Mouse (Mus musculus): Measurements from ENCODE around the gene Hectd1.

The Hectd1 gene

GRCm38 (mm10) chr12:51863116-51864002 is 34.0 kb upstream of the Hectd1 start:
- no peaks in the 10 kb centered on the region for H3K27me3 ChIP-seq (ENCODE audit: insufficient read depth, low read length)
- no peak overlapping the region for H3K4me3 ChIP-seq (replicated peaks; ENCODE audit: low read length)
- H3K9me3 ChIP-seq (ENCODE audit: low read length) = no peaks in the 10 kb centered on the region
- peaks cover 24% of the 10 kb centered on the region for H3K4me1 ChIP-seq (replicated peaks; ENCODE audit: low read depth, low read length)
- no peak for TF ChIP-seq NANOG (IDR thresholded peaks at IDR 0.05; ENCODE audit: borderline replicate concordance, low read length)
- no peak for TF ChIP-seq CTCF (conservative IDR thresholded peaks at IDR 0.05; ENCODE audit: low read length)
- TF ChIP-seq POU5F1 (IDR thresholded peaks at IDR 0.05; ENCODE audit: borderline replicate concordance, low read length) = no peak
- no peaks in the 10 kb centered on the region for H3K36me3 ChIP-seq (ENCODE audit: insufficient read depth, low read length)

GRCm38 (mm10) chr12:51858134-51859028 is 29.0 kb upstream of the Hectd1 start:
- Histone ChIP-seq H3K27me3 (ENCODE audit: insufficient read depth, low read length) (no peaks in the 10 kb centered on the region), H3K9me3 (ENCODE audit: low read length) (no peaks in the 10 kb centered on the region), H3K4me1 (replicated peaks; ENCODE audit: low read depth, low read length) (peaks cover 31% of the 10 kb centered on the region), H3K36me3 (ENCODE audit: insufficient read depth, low read length) (no peaks in the 10 kb centered on the region), H3K4me3 (replicated peaks; ENCODE audit: low read length) (peak overlapping the region; percentile 53)
- no peak; the same call in 1 of the 2 replicates for TF ChIP-seq POU5F1 (IDR thresholded peaks at IDR 0.05; ENCODE audit: borderline replicate concordance, low read length)
- TF ChIP-seq NANOG (IDR thresholded peaks at IDR 0.05; ENCODE audit: borderline replicate concordance, low read length) = peak; percentile 64; the same call in 1 of the 2 replicates
- TF ChIP-seq CTCF (conservative IDR thresholded peaks at IDR 0.05; ENCODE audit: low read length) = no peak

- Histone ChIP-seq H3K27me3 (ENCODE audit: insufficient read depth, low read length) (no peaks in the 10 kb centered on the region), H3K36me3 (ENCODE audit: insufficient read depth, low read length) (no peaks in the 10 kb centered on the region), H3K4me1 (replicated peaks; ENCODE audit: low read depth, low read length) (peaks cover 31% of the 10 kb centered on the region), H3K9me3 (ENCODE audit: low read length) (no peaks in the 10 kb centered on the region), H3K4me3 (replicated peaks; ENCODE audit: low read length) (0 out of 2 replicates have a peak overlapping the region, but pooled peaks have one; percentile 43)
- no peak for TF ChIP-seq NANOG (IDR thresholded peaks at IDR 0.05; ENCODE audit: borderline replicate concordance, low read length)
- no peak for TF ChIP-seq POU5F1 (IDR thresholded peaks at IDR 0.05; ENCODE audit: borderline replicate concordance, low read length)
- no peak for TF ChIP-seq CTCF (conservative IDR thresholded peaks at IDR 0.05; ENCODE audit: low read length)
Measured at GRCm38 (mm10) chr12:51856768-51857295, 27.5 kb upstream of the Hectd1 start.

- H3K36me3 ChIP-seq (ENCODE audit: insufficient read depth, low read length) = no peaks in the 10 kb centered on the region
- H3K4me3 ChIP-seq (replicated peaks; ENCODE audit: low read length) = no peak overlapping the region
- H3K4me1 ChIP-seq (replicated peaks; ENCODE audit: low read depth, low read length) = peaks cover 31% of the 10 kb centered on the region
- no peaks in the 10 kb centered on the region for H3K9me3 ChIP-seq (ENCODE audit: low read length)
- TF ChIP-seq CTCF (conservative IDR thresholded peaks at IDR 0.05; ENCODE audit: low read length) = no peak
- TF ChIP-seq POU5F1 (IDR thresholded peaks at IDR 0.05; ENCODE audit: borderline replicate concordance, low read length) = no peak
- TF ChIP-seq NANOG (IDR thresholded peaks at IDR 0.05; ENCODE audit: borderline replicate concordance, low read length) = no peak
- H3K27me3 ChIP-seq (ENCODE audit: insufficient read depth, low read length) = no peaks in the 10 kb centered on the region
Measured at GRCm38 (mm10) chr12:51855872-51856271, 26.5 kb upstream of the Hectd1 start.

- no peaks in the 10 kb centered on the region for H3K9me3 ChIP-seq (ENCODE audit: low read length)
- peaks cover 31% of the 10 kb centered on the region for H3K4me1 ChIP-seq (replicated peaks; ENCODE audit: low read depth, low read length)
- H3K4me3 ChIP-seq (replicated peaks; ENCODE audit: low read length) = no peak overlapping the region
- no peaks in the 10 kb centered on the region for H3K27me3 ChIP-seq (ENCODE audit: insufficient read depth, low read length)
- no peaks in the 10 kb centered on the region for H3K36me3 ChIP-seq (ENCODE audit: insufficient read depth, low read length)
- TF ChIP-seq CTCF (conservative IDR thresholded peaks at IDR 0.05; ENCODE audit: low read length) = no peak
- no peak for TF ChIP-seq NANOG (IDR thresholded peaks at IDR 0.05; ENCODE audit: borderline replicate concordance, low read length)
- TF ChIP-seq POU5F1 (IDR thresholded peaks at IDR 0.05; ENCODE audit: borderline replicate concordance, low read length) = no peak
Measured at GRCm38 (mm10) chr12:51855453-51855852, 26.1 kb upstream of the Hectd1 start.

- no peaks in the 10 kb centered on the region for H3K27me3 ChIP-seq (ENCODE audit: insufficient read depth, low read length)
Measured at GRCm38 (mm10) chr12:51851617-51852016, 22.3 kb upstream of the Hectd1 start.

GRCm38 (mm10) chr12:51851155-51851554 is 21.8 kb upstream of the Hectd1 start:
- Histone ChIP-seq H3K36me3 (ENCODE audit: insufficient read depth, low read length) (no peaks in the 10 kb centered on the region), H3K9me3 (ENCODE audit: low read length) (no peaks in the 10 kb centered on the region), H3K27me3 (ENCODE audit: insufficient read depth, low read length) (no peaks in the 10 kb centered on the region), H3K4me1 (replicated peaks; ENCODE audit: low read depth, low read length) (peaks cover 16% of the 10 kb centered on the region), H3K4me3 (replicated peaks; ENCODE audit: low read length) (no peak overlapping the region)
- TF ChIP-seq NANOG (IDR thresholded peaks at IDR 0.05; ENCODE audit: borderline replicate concordance, low read length) (no peak), CTCF (conservative IDR thresholded peaks at IDR 0.05; ENCODE audit: low read length) (no peak), POU5F1 (IDR thresholded peaks at IDR 0.05; ENCODE audit: borderline replicate concordance, low read length) (no peak)

More at GRCm38 (mm10) chr12:51851617-51852016, 22.3 kb upstream of the Hectd1 start:
- Histone ChIP-seq H3K4me3 (replicated peaks; ENCODE audit: low read length) (no peak overlapping the region), H3K4me1 (replicated peaks; ENCODE audit: low read depth, low read length) (peaks cover 19% of the 10 kb centered on the region), H3K9me3 (ENCODE audit: low read length) (no peaks in the 10 kb centered on the region), H3K36me3 (ENCODE audit: insufficient read depth, low read length) (no peaks in the 10 kb centered on the region)
- TF ChIP-seq POU5F1 (IDR thresholded peaks at IDR 0.05; ENCODE audit: borderline replicate concordance, low read length) = no peak

GRCm38 (mm10) chr12:51850339-51850738 is 21.0 kb upstream of the Hectd1 start:
- Histone ChIP-seq H3K9me3 (ENCODE audit: low read length) (no peaks in the 10 kb centered on the region), H3K27me3 (ENCODE audit: insufficient read depth, low read length) (no peaks in the 10 kb centered on the region), H3K4me3 (replicated peaks; ENCODE audit: low read length) (no peak overlapping the region), H3K36me3 (ENCODE audit: insufficient read depth, low read length) (no peaks in the 10 kb centered on the region), H3K4me1 (replicated peaks; ENCODE audit: low read depth, low read length) (peaks cover 23% of the 10 kb centered on the region)
- TF ChIP-seq NANOG (IDR thresholded peaks at IDR 0.05; ENCODE audit: borderline replicate concordance, low read length) = no peak
- no peak for TF ChIP-seq CTCF (conservative IDR thresholded peaks at IDR 0.05; ENCODE audit: low read length)
- TF ChIP-seq POU5F1 (IDR thresholded peaks at IDR 0.05; ENCODE audit: borderline replicate concordance, low read length) = no peak

Measured in E14TG2a.4 (cell line).